Mouse (Mus musculus) liver, embryonic 18 days (tissue): ENCODE measurements around the gene Castor2. TPM values are rescaled to one million over a fixed set of nuclear protein-coding genes. Genes with fewer than 3 reads are reported as not detected.

Experiments used
- polyA plus RNA-seq: library from polyadenylated mRNA; depleted of rRNA; stranded (reverse); fragments of >200 nt; gene quantifications from 2 replicates; pipeline ENCODE4 v1.2.3, GENCODE M21; 2012; rRNA removed

The Castor2 gene
- polyA plus RNA-seq = 0.26 TPM in 2 replicates

GRCm38 (mm10) chr5:134099496-134100211, at the start of gene Castor2:
Gene Castor2 (plus strand): TSS chr5:134099711.

GRCm38 (mm10) chr5:134176169-134176881, 76.8 kb downstream of the Castor2 start, which contains the start of gene Rcc1l:
Gene Rcc1l (minus strand): TSS chr5:134176774.

GRCm38 (mm10) chr5:134183880-134184808, 84.6 kb downstream of the Castor2 start, which contains the start of gene Gtf2ird2:
Gene Gtf2ird2 (plus strand): TSS chr5:134184019.

Other genes with a start within 250 kb of the Castor2 start
- gene Rcc1l, start 77.1 kb downstream of the Castor2 start, polyA plus RNA-seq = 5.7 and 6.2 TPM in 2 replicates
- gene Gtf2ird2, start 84.3 kb downstream of the Castor2 start, polyA plus RNA-seq = 2.3 and 3.1 TPM in 2 replicates
- 44.6 and 58.9 TPM in 2 replicates for gene Ncf1, start 129.9 kb downstream of the Castor2 start, polyA plus RNA-seq
- gene Gtf2i, start 215.0 kb downstream of the Castor2 start, polyA plus RNA-seq = 28.1 and 32.9 TPM in 2 replicates